Mouse (Mus musculus) limb, embryonic 13.5 days (tissue): ENCODE results near the gene Aqp5. TPM values are rescaled to one million over a fixed set of nuclear protein-coding genes. Genes with fewer than 3 reads are reported as not detected.
A peak's percentile ranks its signal among the peaks of the same experiment; 100 is the strongest.

ENCODE experiments used
- ATAC-seq: fragments of 200-750 bp; cut with Nextera tagmentation; 2 replicates; pipeline ENCODE4 v1.8.0; 2017; ENCODE audit warnings: low read depth, moderate number of reproducible peaks, moderate TSS enrichment; ENCODE audit not compliant: low FRiP score
- H3K27ac ChIP-seq: fragments of 300-500 bp; sonication (generic); 2 replicates; pipeline ENCODE4 v1.5.1; 2015; ENCODE audit warnings: inconsistent platforms, mild to moderate bottlenecking, moderate library complexity
- H3K27me3 ChIP-seq: fragments of 300-500 bp; sonication (generic); 2 replicates; pipeline ENCODE4 v1.6.1; 2015; ENCODE audit warnings: mild to moderate bottlenecking, inconsistent platforms
- H3K36me3 ChIP-seq: fragments of 300-500 bp; sonication (generic); 2 replicates; pipeline ENCODE4 v1.6.1; 2015; ENCODE audit warnings: inconsistent platforms, mild to moderate bottlenecking, moderate library complexity
- H3K4me1 ChIP-seq: fragments of 300-500 bp; sonication (generic); 2 replicates; pipeline ENCODE4 v1.6.1; 2015; ENCODE audit warnings: inconsistent platforms
- H3K4me2 ChIP-seq: fragments of 300-500 bp; sonication (generic); replicated peaks from 2 replicates; pipeline ENCODE4 v1.6.1; 2015; ENCODE audit warnings: inconsistent platforms, mild to moderate bottlenecking, moderate library complexity
- H3K4me3 ChIP-seq: fragments of 300-500 bp; sonication (generic); 2 replicates; pipeline ENCODE4 v1.5.1; 2015; ENCODE audit warnings: moderate library complexity, mild to moderate bottlenecking, inconsistent platforms
- H3K9ac ChIP-seq: fragments of 300-500 bp; sonication (generic); 2 replicates; pipeline ENCODE4 v1.6.1; 2015; ENCODE audit warnings: mild to moderate bottlenecking, inconsistent platforms
- H3K9me3 ChIP-seq: fragments of 300-500 bp; sonication (generic); 2 replicates; pipeline ENCODE4 v1.6.1; 2016; ENCODE audit warnings: inconsistent platforms
- WGBS: fragments of 180-500 bp; shearing (Covaris S2); methylation state at CpG from one replicate; pipeline ENCODE4 v1.1.7; 2015; 5-methylcytosine and 5-hydroxymethylcytosine counted together
- polyA plus RNA-seq: library from polyadenylated mRNA; unstranded; fragments of >200 nt; fragmentation: Nextera tagmentation; extraction: Ambion mirVana; gene quantifications from 2 replicates; pipeline ENCODE4 v1.2.1, GENCODE M21; 2015

Aqp5 gene
- polyA plus RNA-seq, 1 experiment from 2014 or later: 0.27 TPM

DNA sequence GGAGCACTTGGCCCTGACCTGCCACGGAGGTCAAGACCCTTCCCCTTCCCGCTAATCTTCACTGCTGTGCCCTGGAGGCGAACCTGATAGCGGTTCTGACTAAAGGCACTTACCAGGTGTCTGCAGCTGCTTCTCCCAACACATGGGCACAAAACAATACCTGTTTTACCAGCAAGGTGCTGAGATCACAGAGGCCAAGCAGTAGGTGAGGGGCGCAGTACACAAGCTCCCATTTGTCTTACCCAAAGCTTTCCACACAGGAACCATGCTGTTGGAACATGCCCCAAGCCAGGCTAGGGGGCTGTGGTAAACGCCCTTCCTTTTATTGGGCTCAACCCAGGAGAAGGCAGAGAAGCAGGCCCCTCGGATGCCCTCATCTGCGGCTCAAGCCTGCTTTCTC is 7.0 kb downstream of the Aqp5 start:
- peaks cover 6% of the 10 kb centered on the region; the same call in 1 of the 2 replicates for H3K4me1 ChIP-seq
- no peaks in the 10 kb centered on the region for H3K36me3 ChIP-seq
- WGBS: 39% methylated on average over 8 of the region's 8 CpGs
- no peak overlapping the region for H3K9ac ChIP-seq
- H3K4me3 ChIP-seq: no peak overlapping the region
- H3K9me3 ChIP-seq: no peaks in the 10 kb centered on the region
- peaks cover 80% of the 10 kb centered on the region for H3K27me3 ChIP-seq
- ATAC-seq: no peak
- H3K4me2 ChIP-seq: no peak overlapping the region
- no peak overlapping the region for H3K27ac ChIP-seq

DNA sequence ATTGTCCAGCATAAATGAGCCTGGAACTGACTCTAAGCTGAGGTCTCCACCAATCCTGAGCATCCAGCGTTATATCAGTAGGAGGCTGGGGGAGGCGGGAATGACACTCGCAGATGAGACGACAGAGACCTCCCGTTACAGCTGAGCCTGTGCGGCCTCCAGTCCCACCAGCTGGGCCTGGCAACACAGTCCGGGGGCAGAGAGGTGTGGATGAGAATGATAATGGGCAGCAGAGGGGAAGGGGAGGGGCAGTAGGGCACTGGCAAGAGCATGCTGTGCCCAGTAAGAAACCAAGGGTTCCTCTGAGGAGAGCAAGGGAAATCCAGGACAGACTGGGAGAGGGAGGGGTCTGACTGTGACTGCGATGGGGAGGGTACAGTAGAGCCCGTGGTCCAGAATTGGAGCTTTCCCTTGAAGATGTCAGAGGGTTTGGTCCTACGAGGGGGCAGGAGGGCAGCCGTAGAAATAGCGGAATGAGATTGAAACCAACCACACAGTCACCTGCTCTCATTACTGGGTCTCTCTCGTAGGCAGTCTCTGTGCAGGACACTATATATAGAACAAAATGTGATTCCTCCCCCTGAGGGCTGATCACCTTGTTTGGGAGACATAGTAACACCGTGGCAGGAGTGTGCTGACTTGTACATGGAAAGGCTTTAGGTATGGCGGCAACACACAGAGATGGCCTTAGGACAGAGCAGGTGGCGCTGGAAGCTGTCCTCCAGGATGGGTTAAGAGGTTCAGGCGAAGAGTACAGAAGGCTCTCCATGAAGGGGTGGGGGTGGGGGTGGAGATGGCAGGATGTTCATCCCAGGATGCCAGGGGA is 8.9 kb downstream of the Aqp5 start:
- ATAC-seq: no peak
- Histone ChIP-seq H3K4me3 (no peak overlapping the region), H3K4me1 (peaks cover 6% of the 10 kb centered on the region; the same call in 1 of the 2 replicates), H3K27me3 (peaks cover 67% of the 10 kb centered on the region), H3K9me3 (no peaks in the 10 kb centered on the region), H3K9ac (no peak overlapping the region), H3K4me2 (no peak overlapping the region), H3K36me3 (no peaks in the 10 kb centered on the region), H3K27ac (no peak overlapping the region)
- 58% methylated on average over 17 of the region's 17 CpGs for WGBS

DNA sequence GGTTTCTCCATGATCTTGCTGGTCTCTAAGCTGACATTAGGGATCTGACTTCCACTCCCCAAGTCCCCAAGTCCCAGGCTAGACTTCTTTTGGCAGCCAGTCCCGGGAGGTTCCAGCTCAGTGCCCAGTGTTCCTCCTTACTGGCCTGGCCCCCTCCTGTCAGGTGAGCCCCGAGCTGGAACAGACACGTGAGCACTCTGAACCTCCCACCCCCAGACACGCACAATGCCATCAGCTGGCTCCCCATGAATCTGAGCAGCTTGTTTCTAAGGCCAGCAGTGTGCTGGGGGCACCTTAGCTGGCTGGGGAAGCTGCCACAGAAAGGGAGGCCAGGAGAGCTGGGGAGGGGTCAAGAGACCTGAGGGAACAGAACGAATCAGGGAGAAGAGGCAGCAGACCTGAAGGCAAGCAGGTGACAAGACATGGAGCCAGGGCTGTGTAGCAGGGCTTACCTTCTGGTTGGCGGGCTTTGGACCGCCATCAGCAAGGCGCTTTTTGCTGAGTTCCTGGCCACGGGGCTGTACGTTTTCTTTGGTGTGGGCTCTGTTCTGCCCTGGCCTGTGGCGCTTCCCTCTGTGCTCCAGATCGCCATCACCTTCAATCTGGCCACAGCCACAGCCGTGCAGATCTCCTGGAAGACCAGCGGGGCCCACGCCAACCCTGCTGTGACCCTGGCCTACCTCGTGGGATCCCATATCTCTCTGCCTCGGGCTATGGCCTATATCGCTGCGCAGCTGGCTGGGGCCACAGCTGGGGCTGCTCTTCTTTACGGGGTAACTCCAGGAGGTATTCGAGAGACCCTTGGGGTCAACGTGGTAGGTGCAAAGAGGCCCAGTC is 10.6 kb downstream of the Aqp5 start, which contains the start of gene Aqp6:
Gene Aqp6 (plus strand): TSS at position 415 of the 837 bp plus-strand sequence.
- H3K4me1 ChIP-seq: peaks cover 6% of the 10 kb centered on the region; the same call in 1 of the 2 replicates
- H3K4me3 ChIP-seq: no peak within 1 kb of the TSS
- peak within 1 kb of the TSS; percentile 4; the same call in 1 of the 2 replicates for H3K9ac ChIP-seq
- no peaks in the 10 kb centered on the region for H3K9me3 ChIP-seq
- H3K36me3 ChIP-seq: no peaks in the 10 kb centered on the region
- WGBS: 64% methylated on average over 22 of the region's 22 CpGs
- no peak within 1 kb of the TSS for H3K27ac ChIP-seq
- no peak within 1 kb of the TSS for H3K4me2 ChIP-seq
- H3K27me3 ChIP-seq: peaks cover 56% of the 10 kb centered on the region
- ATAC-seq: no peak

DNA sequence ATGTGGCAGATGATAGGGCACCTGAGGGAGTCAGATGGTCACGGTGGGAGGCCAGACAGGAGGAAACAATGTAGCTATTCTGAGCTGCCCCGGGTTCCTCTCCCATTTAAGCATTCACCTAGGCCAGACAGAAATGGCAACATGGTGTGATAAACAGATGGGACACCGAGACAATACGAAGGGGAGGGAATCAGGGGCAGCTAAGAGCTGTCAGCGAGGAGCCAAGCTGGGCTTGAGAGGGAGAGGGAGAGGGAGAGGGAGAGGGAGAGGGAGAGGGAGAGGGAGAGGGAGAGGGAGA is 11.2 kb downstream of the Aqp5 start:
- Histone ChIP-seq H3K9ac (peak overlapping the region; percentile 4; the same call in 1 of the 2 replicates), H3K4me3 (no peak overlapping the region), H3K27ac (no peak overlapping the region), H3K9me3 (no peaks in the 10 kb centered on the region), H3K27me3 (peaks cover 60% of the 10 kb centered on the region), H3K4me2 (no peak overlapping the region), H3K36me3 (no peaks in the 10 kb centered on the region), H3K4me1 (peaks cover 6% of the 10 kb centered on the region; the same call in 1 of the 2 replicates)
- 45% methylated on average over 5 of the region's 5 CpGs for WGBS
- no peak for ATAC-seq

DNA sequence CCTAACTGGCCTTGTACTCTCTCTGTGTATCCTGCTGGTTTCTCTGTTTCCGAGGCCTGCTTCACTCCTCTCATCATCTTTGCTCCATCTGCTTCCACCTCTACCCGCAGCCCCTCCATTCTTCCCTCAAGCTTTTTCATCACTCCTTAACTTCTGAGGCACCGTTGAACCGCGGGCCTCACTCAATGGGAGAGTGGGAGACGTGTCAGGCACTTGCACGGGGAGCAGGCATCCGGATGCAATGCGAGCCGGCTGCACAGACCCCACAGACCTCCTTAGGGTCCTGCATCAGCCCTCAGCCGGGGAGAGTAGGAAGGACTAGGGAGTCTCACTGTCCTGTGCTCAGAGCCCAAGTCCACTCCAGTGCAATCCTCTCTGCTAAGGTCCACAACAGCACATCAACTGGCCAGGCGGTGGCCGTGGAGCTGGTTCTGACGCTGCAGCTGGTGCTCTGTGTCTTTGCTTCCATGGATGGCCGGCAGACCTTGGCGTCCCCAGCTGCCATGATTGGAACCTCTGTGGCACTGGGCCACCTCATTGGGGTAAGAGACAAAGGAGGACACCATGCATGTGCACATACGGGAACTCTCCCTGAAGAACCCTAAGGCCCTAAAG is 11.7 kb downstream of the Aqp5 start:
- ATAC-seq: no peak
- peaks cover 60% of the 10 kb centered on the region for H3K27me3 ChIP-seq

DNA sequence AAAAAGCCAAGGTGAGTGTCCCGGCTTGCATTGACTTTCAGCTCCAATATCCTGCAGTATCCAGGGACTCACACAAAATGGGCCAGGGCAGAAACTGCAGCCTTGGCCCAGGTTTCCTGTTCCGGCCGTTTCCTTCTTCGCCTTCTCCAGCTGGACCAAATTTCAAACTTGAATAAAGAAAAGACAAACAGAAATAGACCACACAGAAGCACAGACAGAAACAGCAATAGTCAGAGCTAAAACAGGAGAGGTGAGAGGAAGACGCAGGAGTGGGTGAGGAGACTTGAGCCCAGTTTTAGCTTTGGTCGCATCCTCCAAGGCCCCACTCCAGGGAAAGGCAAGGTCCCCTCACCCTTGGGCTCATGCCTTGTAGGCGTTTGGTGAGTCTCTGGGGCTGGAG is 12.6 kb downstream of the Aqp5 start:
- H3K4me3 ChIP-seq: no peak overlapping the region
- H3K9me3 ChIP-seq: no peaks in the 10 kb centered on the region
- no peak for ATAC-seq
- H3K4me1 ChIP-seq: peaks cover 16% of the 10 kb centered on the region
- no peak overlapping the region for H3K27ac ChIP-seq
- H3K9ac ChIP-seq: no peak overlapping the region
- H3K36me3 ChIP-seq: no peaks in the 10 kb centered on the region
- H3K27me3 ChIP-seq: peaks cover 51% of the 10 kb centered on the region
- WGBS: 78% methylated on average over 7 of the region's 7 CpGs
- no peak overlapping the region for H3K4me2 ChIP-seq

More for the DNA sequence above, 11.7 kb downstream of the Aqp5 start:
- Histone ChIP-seq H3K27ac (no peak overlapping the region), H3K4me3 (no peak overlapping the region), H3K4me1 (peaks cover 7% of the 10 kb centered on the region), H3K9me3 (no peaks in the 10 kb centered on the region), H3K36me3 (no peaks in the 10 kb centered on the region), H3K4me2 (no peak overlapping the region), H3K9ac (no peak overlapping the region)
- WGBS: 69% methylated on average over 17 of the region's 17 CpGs

DNA sequence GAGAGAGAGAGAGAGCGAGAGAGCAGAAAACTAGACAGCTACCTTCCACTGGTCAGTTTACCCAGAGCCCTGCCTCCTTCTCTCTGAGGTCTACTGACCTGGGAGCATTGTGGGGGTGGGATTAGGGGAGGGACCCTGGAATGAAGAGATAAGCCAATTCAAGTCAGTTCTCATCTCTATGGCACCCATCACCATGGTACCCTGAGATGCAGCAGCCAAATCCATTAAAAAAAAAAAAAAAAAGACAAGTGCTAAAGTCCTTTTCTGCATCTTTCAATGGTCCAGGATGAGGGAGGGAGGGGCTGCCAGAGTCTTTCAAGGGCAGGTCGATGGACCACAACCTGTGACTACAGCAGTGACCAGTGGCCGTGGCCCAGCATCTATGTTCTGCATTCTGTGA is 15.0 kb downstream of the Aqp5 start:
- peaks cover 32% of the 10 kb centered on the region for H3K27me3 ChIP-seq
- peaks cover 16% of the 10 kb centered on the region for H3K4me1 ChIP-seq
- H3K9me3 ChIP-seq: no peaks in the 10 kb centered on the region
- 86% methylated on average over 2 of the region's 3 CpGs for WGBS
- no peak overlapping the region for H3K27ac ChIP-seq
- no peaks in the 10 kb centered on the region for H3K36me3 ChIP-seq
- H3K9ac ChIP-seq: no peak overlapping the region
- no peak overlapping the region for H3K4me3 ChIP-seq
- ATAC-seq: no peak
- no peak overlapping the region for H3K4me2 ChIP-seq

DNA sequence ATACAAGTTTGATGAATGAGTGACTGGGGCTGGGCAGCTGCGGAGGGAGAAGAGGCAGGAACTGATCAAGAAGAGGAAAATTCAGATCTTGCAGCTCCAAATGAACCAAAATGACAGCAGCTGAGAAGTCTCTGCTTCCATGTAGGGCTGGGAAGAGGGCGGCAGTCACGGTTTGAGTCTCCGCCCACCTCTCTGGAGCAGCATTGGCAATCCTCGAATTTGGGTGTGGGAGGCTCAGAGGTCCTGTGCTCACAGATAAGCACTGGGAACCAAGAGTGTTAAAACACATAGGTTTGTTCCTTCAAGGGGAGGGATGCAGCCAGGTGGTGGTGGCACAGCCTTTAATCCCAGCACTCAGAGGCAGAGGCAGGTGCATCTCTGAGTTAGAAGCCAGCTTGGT is 15.9 kb downstream of the Aqp5 start:
- no peak overlapping the region for H3K4me2 ChIP-seq
- H3K27me3 ChIP-seq: peaks cover 22% of the 10 kb centered on the region
- peaks cover 18% of the 10 kb centered on the region for H3K4me1 ChIP-seq
- 32% methylated on average over 5 of the region's 5 CpGs for WGBS
- no peaks in the 10 kb centered on the region for H3K9me3 ChIP-seq
- ATAC-seq: no peak
- no peak overlapping the region for H3K27ac ChIP-seq
- no peak overlapping the region for H3K4me3 ChIP-seq
- H3K36me3 ChIP-seq: no peaks in the 10 kb centered on the region
- H3K9ac ChIP-seq: no peak overlapping the region

DNA sequence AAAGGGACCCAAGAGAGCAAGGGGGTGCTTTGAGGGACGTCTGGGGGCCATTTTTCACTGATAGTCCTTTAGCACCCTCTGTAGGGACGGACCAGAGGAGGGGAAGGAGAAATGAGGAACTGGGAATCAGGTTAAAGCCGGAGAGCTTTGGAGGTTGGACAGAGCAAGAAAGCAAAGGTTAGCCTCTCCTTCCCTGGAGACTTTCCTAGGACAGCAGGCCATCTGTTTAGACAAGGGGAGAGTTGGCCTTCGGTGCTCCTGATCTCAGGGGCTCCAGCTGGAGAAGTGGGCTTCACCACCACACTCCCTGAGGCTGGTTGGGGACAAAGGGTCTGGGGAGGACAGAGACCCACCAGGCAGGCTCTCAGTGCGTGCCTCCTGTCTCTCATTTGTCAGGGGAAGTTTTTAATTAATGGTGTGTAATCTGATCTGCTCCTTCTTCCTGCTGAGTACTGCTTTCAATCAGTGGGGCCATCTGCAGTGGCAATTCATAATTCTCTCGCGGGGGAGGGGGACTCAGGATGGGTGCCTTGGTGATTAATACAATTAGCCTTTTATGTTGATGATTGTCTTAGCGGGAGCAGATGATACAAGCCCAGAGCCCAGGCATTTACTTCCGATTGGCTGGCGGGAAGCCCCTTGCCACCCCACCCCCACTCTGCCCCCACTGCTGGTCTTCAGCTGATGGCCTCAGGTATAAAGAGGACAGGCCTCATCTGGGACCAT is 17.0 kb downstream of the Aqp5 start:
- no peaks in the 10 kb centered on the region for H3K9me3 ChIP-seq
- peaks cover 19% of the 10 kb centered on the region for H3K4me1 ChIP-seq
- no peaks in the 10 kb centered on the region for H3K36me3 ChIP-seq
- no peak overlapping the region for H3K9ac ChIP-seq
- 7% methylated on average over 10 of the region's 10 CpGs for WGBS
- no peak overlapping the region for H3K4me3 ChIP-seq
- no peak for ATAC-seq
- no peak overlapping the region for H3K27ac ChIP-seq
- no peak overlapping the region for H3K4me2 ChIP-seq
- H3K27me3 ChIP-seq: peaks cover 26% of the 10 kb centered on the region

DNA sequence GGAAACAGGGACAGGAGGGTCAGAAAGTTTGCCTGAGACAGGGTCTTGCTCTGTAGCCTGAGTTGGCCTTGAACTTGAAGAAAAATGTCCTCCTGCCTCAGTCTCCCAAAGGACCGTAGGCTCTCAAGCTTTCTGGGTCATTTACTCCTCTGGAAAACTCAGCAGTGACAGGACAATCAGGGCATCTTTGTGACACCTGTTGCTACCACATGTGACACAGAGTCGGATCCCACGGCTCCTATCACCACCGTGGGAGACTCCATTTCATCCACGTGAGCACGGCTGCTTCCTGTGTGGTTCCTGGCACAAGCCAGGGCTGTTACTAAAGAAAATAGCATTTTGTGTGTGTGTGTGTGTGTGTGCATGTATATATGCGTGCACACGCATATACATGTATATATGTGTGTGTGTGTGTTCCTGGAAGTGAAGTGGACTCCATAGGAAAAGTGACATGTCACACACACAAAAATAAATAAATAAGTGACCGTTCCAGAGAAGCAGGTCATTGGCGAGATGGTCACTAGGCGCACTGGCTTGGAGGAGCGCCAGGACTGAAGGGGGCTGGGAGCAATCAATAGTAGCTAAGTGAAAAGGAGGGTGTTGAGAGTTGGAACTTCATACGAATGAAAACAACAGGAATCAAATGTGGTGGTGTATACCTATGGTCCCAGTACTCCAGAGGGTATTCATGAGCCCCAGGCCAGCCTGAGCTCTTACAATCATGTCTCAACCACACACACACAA is 18.0 kb downstream of the Aqp5 start:
- Histone ChIP-seq H3K27ac (no peak overlapping the region), H3K4me3 (no peak overlapping the region), H3K27me3 (peaks cover 26% of the 10 kb centered on the region), H3K36me3 (no peaks in the 10 kb centered on the region), H3K9ac (no peak overlapping the region), H3K9me3 (no peaks in the 10 kb centered on the region), H3K4me2 (no peak overlapping the region), H3K4me1 (peaks cover 19% of the 10 kb centered on the region)
- 77% methylated on average over 13 of the region's 13 CpGs for WGBS
- ATAC-seq: no peak

DNA sequence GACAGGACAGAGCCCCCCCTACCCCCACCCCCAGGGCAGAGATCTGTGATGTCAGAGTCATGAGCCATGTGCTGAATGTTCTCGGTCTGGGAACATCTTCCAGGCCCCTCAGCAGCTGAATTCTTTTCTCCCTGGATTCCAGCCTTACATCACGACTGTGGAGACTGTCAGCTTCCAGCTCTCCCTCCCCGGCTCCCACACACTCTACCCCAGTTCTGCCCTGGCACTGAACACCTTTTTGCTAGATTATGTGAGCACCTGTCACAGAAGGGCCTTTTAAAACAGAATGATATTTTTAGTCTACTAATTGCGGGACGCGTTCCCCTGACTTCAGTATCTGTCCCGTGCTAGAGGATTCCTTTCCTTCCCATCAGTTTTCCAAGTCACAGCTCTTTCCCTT is 21.0 kb downstream of the Aqp5 start:
- 64% methylated on average over 7 of the region's 7 CpGs for WGBS
- H3K9me3 ChIP-seq: no peaks in the 10 kb centered on the region
- no peak overlapping the region for H3K27ac ChIP-seq
- no peaks in the 10 kb centered on the region for H3K36me3 ChIP-seq
- peaks cover 27% of the 10 kb centered on the region for H3K27me3 ChIP-seq
- H3K4me3 ChIP-seq: no peak overlapping the region
- ATAC-seq: no peak
- H3K9ac ChIP-seq: no peak overlapping the region
- H3K4me2 ChIP-seq: no peak overlapping the region
- peaks cover 36% of the 10 kb centered on the region for H3K4me1 ChIP-seq
